Mouse (Mus musculus) yolk sac, embryonic 10.5 days (tissue): ENCODE results near the gene Spata31d1d.
"Not testable (repeated sequence)": the region's sequence is repeated elsewhere in the genome, so short reads cannot be mapped to it uniquely, and the experiment has no call there.

Source experiments
- DNase-seq: peaks from one replicate; pipeline ENCODE4 v3.0.0-alpha.2; 2017; ENCODE audit warnings: low spot score

The Spata31d1d gene

DNA sequence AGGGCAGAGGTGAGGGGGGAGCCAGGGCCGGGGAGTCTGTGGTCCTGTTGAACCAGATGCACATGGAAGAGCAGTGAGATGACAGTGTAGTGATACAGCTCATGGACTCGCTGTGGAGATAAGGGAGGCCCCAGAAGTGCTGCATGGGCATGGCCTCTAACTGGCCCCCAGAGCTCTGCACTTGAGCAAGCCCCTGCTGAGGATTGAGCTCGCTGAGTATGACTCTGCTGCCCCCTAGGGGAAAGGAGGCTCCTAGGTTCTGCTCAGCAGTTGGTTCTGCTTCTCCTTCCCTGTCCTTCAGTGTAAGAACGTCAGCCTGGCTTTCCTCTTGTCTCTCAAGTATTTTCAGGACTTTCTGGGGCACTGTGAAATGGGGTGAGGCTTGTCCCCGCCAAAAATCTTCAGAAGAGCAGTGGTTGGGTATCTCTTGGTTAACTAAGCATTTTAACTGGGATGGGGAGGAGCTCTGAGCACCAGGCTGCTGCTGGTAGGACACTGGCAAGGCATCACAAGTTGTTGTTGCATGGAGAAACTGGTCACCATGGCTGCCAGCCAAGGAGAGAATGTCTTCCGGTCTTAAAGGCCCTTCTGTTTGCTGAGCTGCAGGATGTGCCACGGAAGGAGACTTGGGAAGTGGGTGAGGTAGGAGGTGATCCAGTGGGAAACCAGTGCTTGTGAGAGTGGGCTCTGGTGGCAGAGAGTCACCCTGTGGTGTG is 3.0 kb downstream of the Spata31d1d start:
- DNase-seq, result peak; percentile 77

GRCm38 (mm10) chr13:59726139-59726867 is 5.2 kb downstream of the Spata31d1d start:
- no peak for DNase-seq

DNA sequence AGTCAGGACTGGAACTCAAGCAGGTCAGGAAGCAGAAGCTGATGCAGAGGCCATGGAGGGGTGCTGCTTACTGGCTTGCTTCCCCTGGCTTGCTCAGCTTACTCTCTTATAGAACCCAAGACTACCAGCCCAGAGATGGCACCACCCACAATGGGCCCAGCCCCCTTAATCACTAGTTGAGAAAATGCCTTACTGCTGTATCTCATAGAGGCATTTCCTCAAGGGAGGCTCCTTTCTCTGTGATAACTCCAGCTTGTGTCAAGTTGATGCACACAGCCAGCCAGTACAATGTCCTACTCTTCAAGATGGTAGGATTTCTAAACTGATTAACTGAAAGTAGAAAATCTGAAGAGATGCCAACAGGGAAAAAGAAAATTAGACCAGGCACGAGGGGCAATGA is 9.5 kb downstream of the Spata31d1d start:
- not testable (repeated sequence) for DNase-seq

GRCm38 (mm10) chr13:59719475-59719874 is 12.1 kb downstream of the Spata31d1d start:
- no peak for DNase-seq

DNA sequence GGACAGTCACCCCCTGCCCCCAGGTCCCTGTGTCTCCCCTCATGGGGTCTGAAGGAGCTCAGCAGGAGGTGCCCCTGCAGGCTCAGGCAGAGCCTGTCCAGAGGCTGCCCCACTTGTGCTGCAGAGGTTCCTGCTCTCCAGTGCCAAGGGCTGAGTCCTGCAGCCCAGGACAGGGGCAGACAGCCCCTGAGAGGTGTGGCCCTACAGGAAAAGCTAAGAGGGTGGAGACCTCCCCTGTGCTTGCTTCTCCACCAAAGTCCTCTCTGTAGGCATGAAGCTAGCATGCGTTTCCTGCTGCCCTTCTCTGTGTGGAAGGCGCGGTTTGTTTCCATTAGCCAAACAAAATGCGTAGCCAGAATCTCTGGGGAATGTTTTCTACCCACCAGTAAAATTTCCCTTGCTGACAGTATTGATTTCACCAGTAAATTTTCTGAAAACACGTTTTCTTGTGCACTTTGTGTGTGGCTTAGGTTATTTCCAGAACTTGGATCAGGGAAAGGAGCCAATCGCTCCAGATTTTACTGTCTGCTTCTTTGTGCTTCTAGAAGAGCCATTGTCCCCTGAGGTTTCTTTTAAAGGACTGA is 12.6 kb downstream of the Spata31d1d start:
- DNase-seq, result not testable (repeated sequence)

GRCm38 (mm10) chr13:59713710-59714109 is 17.8 kb downstream of the Spata31d1d start:
- no peak for DNase-seq

GRCm38 (mm10) chr13:59711984-59712383 is 19.6 kb downstream of the Spata31d1d start, which contains the start of gene Spata31d1b:
Spata31d1b (plus strand) TSS chr13:59712284.
- DNase-seq, result not testable (repeated sequence)

GRCm38 (mm10) chr13:59710230-59710629 is 21.3 kb downstream of the Spata31d1d start, which contains the start of gene Spata31d1a:
Spata31d1a (minus strand) TSS chr13:59710330.
- DNase-seq, result no peak

- no peak for DNase-seq
Observed at GRCm38 (mm10) chr13:59704562-59704961, 27.0 kb downstream of the Spata31d1d start.

GRCm38 (mm10) chr13:59703514-59703913 is 28.0 kb downstream of the Spata31d1d start:
- DNase-seq, result no peak

- DNase-seq, result not testable (repeated sequence)
Observed at GRCm38 (mm10) chr13:59700137-59700536, 31.4 kb downstream of the Spata31d1d start.

- DNase-seq, result no peak
Observed at GRCm38 (mm10) chr13:59699131-59699530, 32.4 kb downstream of the Spata31d1d start.

GRCm38 (mm10) chr13:59695781-59696180 is 35.8 kb downstream of the Spata31d1d start:
- DNase-seq, result no peak

DNA sequence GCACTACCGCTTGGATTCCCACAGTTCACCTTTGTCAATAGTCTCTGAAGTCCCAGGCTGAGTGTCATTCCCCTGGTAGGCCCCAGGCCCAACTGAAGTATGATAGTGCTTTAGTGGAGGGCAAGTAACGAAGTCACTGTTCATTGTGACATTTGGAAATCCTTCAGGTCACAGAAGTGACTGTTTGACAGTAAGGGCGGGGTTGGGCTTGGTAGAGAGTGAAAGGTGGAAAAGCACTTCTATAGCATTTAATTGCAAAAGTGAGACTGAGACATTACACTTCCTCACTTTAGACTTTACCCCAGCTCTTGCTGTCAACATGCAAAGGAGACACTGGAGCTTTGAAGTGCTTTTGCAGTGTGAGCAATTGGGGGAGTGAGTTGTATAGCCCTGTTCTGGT is 37.5 kb downstream of the Spata31d1d start, which contains the start of gene 4921517D22Rik:
Gene 4921517D22Rik, minus strand, starts transcription at position 101 of the 400 bp plus-strand sequence.
- DNase-seq, result no peak

GRCm38 (mm10) chr13:59691478-59691877 is 40.1 kb downstream of the Spata31d1d start:
- DNase-seq, result no peak

DNA sequence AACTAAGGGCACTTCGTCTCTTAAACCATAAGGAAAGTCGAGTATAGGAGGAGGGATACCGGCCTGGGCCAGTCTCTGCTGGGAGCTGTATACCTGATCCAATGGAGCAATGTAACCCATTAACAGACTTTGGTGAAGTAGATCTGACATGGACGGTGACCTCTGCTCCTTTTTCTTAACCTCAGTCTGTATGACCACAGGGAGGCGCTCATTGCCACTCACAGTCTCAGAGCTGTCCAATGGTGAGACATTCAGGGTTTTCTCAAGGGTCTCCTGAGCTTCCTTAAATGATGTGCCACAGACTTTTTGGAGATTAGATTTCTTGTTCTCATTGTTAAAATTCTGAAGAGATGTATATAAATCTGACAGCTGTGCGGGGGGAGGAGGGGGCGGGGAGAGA is 41.0 kb downstream of the Spata31d1d start:
- no peak for DNase-seq

GRCm38 (mm10) chr13:59689843-59690242 is 41.7 kb downstream of the Spata31d1d start:
- DNase-seq, result no peak

- no peak for DNase-seq
Observed at GRCm38 (mm10) chr13:59689313-59689712, 42.2 kb downstream of the Spata31d1d start.

- DNase-seq, result no peak
Observed at GRCm38 (mm10) chr13:59688338-59688770, 43.2 kb downstream of the Spata31d1d start.

DNA sequence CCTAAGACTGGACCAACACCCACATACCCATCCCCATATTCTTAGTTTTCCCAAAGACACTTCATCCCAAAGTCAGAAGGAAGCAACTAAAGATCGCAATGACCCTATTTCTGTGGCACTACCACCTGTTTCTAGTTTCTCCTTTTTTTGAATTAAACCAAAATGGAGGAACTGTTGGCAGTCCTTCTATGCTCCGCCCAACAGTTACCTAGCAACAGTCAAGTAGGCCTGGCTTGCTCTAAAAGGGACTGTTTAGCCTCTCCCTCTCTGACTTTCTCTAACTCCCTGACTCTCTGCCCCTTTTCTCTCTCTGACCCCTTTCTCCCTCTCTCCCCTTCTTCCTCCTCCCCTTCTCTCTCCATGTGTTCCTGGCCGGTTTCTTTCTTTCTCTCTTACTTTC is 46.3 kb downstream of the Spata31d1d start:
- no peak for DNase-seq

- no peak for DNase-seq
Observed at GRCm38 (mm10) chr13:59682629-59683028, 48.9 kb downstream of the Spata31d1d start.

DNA sequence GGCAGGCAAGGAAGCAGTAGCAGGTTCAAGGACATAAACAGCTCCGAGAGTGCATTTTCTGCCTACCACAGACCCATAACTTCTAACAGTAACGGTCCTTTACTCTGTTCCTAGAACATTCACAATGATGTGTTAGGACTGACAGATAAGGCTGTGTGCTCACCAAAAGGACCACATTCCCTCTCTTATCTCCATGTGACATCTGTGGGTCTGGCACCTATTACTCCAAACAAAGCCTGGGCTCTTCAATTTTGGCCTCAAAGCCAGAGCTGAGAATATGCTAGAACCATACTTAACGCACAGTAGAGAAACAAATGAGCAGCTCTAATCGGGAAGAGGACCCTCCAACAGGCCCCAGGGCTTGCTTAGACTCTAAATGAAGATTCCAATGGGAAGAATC is 51.6 kb downstream of the Spata31d1d start:
- no peak for DNase-seq

DNA sequence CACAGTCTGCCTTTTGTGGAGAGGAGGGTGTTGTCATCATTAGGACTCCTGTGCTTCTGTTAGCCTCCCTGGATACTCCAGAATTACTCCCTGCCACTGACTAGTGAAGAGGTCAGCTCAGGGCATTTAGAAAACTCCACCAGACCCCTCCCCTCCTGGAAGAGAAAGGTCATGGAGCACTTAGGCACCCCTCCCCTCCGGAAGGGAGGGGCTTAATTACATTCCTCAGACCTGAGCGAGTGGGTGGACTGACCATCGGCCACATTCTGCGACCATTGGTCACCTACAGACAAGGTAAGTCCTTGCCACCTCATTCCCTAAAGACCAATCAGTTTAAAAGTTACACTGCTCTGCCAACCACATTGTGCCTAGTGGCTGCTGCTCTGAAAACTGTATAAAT is 52.2 kb downstream of the Spata31d1d start:
- peak; percentile 41 for DNase-seq
